Mouse (Mus musculus): ENCODE results near the gene Gm45623.

DNA sequence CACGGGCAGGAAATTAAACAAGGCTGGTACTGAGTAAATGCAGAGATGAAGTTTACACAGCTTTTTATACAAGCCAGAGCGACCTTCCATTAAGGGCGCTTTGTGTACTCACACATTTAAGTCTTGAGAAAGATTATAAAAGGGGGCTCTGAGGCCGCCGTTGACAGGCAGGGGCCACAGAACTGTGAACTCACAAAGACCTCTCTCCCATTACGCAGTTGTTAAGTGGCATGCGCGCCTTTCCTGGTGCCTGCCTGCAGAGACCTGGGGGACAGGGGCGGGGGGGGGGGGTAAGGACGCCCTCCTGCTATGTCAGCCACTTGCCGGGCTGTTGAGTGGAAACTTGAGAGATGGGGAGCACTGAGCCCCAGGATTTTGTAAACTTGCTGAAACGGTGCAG is 3.6 kb upstream of the Gm45623 start:
- TF ChIP-seq CTCF (IDR thresholded peaks at IDR 0.05; ENCODE audit: low read depth) (no peak), EP300 (IDR thresholded peaks at IDR 0.05; ENCODE audit: low read depth) (no peak)

Data from liver, postnatal 0 days (tissue).